Mouse (Mus musculus): ENCODE results near the gene Mmgt2.

Mmgt2 gene

DNA sequence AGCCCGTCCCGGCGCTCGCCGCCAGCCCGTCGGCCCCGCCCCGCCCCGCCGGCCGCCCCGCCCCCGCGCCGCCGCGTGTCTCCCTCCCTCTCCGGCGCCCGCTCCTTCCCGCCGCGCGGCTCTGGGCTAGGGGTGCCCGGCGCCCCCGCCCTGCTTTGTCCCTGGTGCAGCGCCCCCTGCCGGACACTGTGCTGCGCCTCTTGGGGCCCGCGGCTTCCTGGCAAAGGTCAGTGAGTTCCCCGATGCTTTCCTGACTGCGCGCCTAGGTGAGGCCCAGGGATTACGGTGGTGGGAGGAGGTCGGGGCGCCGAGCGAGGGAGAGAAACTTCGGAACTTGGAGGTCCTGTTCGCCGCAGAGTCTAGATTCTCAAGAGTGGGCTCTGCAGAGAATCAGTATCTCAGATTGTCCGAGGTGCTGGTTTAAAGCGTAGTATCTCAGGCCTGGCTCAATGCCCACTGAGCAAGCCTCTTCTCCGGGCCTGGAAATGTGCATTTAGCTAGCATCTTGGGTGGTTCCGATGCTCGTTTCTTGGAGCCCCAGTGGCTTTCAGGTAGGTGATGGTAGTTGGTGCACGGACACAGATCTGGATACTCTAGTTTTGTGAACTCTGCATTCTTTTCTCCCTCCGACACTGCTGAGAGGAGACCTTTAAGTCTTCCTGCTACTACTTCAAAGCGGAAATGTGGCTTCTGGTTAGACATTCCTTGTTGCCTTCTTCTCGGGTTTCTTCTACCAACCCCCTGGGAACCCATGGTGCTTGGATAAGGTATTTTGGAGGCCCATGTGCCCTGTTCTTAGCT, at the start of gene Mmgt2:
Mmgt2 (plus strand) TSS at position 74 of the 801 bp plus-strand sequence.
- DNase-seq = peak; percentile 95

GRCm38 (mm10) chr11:62601732-62602618, 46.5 kb upstream of the Mmgt2 start:
- no peak for DNase-seq

GRCm38 (mm10) chr11:62602619-62603311, 45.7 kb upstream of the Mmgt2 start:
- DNase-seq = peak; percentile 95

DNA sequence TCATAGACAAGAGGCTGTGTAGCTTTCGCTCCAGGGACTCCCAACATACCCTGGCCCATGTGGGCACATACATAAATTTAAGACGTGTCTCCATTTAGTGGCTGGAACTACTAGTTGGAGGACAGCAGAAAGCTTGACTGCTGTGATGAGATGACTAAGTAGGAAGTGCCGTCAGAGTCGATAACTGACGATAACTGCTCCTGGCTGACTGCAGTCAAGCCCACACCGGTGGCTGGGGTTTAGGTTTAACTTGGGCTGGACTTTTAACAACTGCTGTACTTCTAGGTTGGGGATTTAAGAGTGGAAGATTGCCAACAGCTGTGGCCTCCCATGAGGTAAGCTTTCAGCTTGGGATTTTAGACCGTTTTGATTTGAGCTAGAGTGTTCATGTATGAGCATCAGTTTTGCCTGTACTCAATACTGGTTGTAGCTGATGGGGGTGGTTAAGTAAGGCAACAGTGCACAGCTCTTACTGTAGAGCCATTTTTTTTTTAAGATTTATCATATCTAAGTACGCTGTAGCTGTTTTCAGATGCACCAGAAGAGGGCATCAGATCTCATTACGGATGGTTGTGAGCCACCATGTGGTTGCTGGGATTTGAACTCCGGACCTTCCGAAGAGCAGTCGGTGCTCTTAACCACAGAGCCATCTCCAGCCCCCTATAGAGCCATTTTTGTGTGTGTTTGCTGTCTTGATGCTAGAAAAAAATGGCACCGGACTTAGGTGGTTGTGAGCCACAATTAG, 45.0 kb upstream of the Mmgt2 start:
- no peak for DNase-seq

DNA sequence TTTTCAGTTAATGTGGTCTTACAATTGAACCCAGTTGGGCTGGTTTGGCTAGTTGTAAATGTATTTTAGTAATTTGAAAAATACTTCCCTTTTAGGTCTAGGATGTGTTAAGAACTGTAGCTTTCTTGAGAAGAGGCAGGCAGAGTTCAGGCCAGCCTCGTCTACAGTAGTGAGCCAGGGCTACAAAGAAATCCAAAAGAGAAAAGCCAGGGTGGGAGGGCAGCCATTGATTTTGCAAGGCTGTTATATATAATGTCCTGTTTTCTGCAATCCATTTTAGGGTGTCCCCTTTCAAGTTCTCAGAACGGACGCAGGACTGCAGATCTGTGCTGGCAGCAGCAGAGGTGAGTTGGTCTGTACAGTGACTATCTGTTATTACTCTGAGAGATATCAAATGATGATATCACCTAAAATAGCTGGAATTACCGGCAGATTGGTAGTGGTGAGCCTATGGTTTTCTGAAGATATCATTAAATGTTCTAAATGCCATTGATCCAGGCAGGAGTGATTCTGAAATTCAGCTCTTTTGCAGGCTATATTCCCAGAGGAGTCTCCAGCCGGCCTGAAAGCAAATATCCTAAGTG, 44.2 kb upstream of the Mmgt2 start:
- DNase-seq = no peak

GRCm38 (mm10) chr11:62604886-62605618, 43.4 kb upstream of the Mmgt2 start:
- no peak for DNase-seq

DNA sequence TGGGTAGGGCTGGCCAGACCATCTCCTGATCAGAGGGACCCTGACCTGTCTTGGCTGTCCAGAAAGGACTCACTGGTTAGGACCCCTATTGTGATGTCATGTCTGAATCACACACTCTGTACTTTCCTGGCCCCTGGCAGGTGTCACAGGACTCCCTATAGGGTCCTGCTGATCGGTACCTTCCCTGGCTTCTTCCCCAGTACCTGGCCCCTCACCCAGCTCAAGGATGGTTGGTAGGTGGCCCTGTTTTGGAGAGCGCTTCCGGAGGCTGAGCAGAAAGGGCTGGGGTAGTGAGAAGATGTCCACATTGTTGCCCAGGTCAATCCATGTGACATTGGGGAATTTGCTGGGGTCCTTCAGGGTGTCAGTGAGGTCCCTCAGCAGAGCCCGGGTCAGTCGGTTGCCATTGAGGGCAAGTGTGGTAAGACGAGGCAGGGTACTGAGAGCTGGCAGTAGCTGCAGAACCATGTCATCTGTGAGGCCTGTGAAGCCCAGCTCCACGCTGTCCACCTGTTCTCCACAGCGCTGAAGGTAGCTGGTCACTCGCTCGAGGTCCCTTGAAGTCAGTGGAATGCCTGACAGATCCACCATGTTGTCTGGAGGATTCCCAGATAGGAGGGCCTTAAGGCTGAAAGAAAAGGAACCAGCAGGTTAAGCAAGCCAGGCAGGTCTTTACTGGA, 42.7 kb upstream of the Mmgt2 start:
- DNase-seq = no peak

GRCm38 (mm10) chr11:62606299-62607169, 41.9 kb upstream of the Mmgt2 start:
- DNase-seq = no peak

DNA sequence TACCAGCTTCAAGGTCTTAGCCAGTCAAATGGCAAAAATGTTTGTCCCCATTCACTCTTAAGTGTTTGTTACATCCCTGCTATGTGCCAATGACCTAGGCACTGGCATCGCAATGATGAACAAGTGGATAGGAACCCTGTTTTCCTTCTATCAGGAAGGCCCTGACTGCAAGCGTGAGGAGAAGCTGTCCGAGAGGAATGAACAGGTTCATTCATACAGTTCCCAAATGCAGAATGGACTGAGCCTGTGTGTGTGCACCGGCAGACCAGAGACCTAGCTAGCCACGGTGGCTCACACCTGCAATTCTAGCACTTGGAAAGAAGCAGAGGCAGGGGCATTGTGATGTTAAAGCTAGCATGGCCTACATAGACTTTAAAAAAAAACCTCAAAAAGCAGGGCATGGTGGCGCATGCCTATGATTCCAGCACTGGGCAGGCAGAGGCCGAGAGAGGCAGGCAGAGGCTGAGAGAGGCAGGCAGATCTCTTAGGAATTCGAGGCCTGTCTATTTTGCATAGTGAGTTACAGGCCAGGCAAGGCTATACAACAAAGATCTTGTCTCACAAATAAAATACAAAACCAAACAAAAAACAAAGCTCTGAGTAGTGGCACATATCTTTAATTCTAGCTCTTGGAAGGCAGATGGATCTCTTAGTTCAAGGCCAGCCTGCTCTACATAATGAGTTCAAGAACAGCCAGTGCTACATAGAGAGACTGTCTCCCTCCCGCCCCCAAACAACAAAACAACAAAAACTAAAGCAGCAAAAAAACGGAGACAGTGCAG, 41.1 kb upstream of the Mmgt2 start:
- no peak for DNase-seq

DNA sequence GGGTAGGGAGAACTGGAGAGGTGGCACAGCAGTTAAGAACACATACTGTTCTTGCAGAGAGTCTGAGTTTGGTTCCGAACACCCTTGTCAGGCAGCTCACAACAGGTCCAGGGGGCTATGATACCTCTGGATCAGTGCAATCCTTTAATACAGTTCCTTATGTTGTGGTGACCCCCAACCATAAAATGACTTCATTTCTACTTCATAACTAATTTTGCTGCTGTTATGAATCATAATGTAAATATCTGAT, 40.6 kb upstream of the Mmgt2 start:
- DNase-seq = no peak

DNA sequence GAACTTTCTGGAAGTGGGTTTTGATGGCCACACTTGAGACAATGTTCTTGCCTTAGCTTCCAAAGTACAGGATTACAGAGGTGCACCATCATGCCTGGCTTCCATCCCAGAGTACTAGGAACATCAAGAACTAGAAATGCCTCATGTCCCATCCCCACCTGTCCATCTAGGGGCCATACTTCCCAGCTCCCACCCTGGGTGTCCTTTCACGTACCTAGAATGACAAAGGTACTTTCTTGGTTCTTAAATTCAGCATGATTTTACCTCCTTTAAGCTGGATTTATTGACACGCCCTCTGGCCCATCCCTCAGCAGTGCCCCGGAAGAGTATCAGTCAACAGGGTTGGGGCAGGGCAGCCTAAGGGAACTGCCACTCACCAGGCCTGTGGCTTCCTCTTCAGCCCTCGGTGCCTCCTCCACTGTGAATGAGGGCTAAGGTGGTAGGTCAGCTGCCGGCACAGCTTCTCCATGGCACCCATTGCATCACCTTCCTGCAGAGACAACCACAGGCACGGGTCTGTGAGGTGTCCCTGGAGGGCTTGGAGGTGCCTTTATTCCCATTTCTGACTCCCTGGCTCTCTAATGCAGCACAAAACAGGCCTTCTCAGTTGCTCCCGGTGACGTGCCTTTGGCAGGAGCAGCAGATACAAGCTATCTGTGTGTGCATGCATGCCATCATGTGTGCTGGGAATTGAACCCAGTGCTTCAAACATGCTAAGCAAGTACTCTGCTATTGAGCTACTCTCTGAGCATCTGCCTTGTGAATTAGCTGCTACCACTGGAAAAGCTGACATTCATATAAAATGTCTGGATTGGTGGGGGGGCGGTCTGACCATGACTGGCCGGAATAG, 39.4 kb upstream of the Mmgt2 start:
- no peak for DNase-seq

GRCm38 (mm10) chr11:62610304-62610703, 38.2 kb upstream of the Mmgt2 start:
- DNase-seq = no peak

DNA sequence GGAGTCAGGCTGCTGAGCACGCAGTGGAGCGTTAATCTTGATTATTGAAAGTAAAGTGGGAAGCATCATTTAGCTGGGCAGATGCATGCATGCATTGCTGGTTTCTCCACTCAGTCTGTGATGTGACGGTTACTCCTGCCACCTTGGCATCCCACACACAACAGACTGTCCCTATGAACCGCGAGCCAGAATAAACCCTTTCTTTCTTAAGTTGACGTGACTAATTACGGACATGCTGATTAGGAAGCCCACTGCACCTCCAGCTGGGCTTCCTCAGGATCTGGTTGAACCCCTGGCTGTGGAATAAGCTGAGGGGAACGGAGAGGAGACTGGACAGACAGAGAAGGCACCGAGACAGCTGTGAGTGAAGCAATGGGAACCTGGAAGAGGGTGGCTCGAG, 35.9 kb upstream of the Mmgt2 start:
- DNase-seq = no peak

DNA sequence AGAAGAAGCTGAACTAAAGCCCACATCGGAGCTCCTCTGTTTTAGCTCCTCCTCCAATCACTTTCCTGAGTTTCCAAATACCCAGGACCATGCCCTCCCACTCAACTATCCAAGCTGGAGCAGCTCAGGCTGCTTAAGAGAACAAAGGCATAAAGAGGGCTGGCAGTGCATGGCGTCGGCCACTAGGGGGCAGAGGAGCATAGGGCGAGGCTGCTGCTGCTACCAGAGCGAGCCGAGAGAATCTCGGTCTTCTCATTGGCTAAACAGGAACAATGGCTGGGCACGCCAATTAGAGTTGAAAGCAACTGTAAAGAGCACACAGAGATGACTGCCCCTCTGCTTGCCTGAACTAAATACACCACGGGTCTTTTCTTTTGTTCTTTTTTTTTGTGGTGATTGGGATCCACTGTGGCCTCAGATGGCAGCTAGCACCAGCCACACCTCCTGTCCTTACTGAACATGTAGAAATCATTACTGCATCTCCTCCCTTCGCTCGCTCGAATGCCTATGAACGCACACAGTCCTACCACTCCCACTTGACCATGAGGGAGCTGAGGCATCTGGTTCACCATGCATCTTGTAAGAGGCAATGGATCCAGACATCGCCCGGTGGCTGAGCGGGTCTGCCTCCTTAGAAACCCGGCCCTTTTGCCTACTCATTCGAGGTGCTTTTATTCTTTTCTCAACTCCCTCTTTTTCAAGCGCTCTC, 34.7 kb upstream of the Mmgt2 start:
- peak; percentile 97 for DNase-seq

- DNase-seq = no peak
Measured at GRCm38 (mm10) chr11:62614876-62615410, 33.5 kb upstream of the Mmgt2 start.

DNA sequence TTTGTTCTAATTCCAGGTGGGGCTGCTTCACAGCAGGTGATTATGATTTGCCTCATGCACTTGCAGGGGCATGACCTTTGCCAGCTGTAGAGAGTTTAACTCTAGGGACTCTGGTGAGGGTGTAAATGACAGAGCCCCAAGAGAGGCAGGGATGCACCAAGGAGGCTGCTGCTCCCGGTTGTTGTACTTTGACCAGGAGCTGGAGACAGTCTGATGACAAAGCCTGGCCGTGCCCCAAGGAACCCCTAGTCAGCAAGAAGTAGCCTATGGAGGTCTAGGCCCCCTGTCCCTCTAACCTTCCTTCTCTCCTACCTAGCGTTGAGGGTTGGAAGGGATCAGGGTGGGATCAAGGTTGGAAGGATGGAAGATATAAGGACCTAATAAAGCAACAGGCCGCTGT, 33.0 kb upstream of the Mmgt2 start:
- no peak for DNase-seq

DNA sequence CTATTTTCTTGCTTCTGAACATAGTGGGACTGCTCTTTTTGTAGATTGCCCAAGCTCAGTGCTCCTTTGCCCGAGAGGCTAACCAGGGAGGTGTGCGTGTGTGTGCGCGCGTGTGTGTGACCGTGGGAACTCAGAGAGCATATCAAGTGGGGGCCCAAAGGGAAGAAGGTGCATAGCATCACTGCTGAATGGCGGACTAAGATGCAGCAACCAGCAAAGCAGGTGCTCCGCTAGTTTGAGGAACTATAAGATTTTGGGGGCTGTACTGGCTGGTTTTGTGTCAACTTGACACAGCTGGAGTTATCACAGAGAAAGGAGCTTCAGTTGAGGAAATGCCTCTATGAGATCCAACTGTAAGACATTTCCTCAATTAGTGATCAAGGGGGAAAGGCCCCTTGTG, 27.4 kb upstream of the Mmgt2 start:
- DNase-seq = no peak
